Mouse (Mus musculus): Measurements from ENCODE around the gene Mettl15.

- TF ChIP-seq CTCF (IDR thresholded peaks at IDR 0.05; ENCODE audit: control insufficient read depth, insufficient read depth, insufficient replicate concordance, low read depth, low read length) (no peak), POLR2A (IDR thresholded peaks at IDR 0.05; ENCODE audit: control insufficient read depth, low read depth, low read length) (no peak)
These were observed 230.9 kb downstream of the Mettl15 start for GRCm38 (mm10) chr2:109049686-109050085.
